ENCODE assay signal across 8 mouse cellular contexts in the genomic region with DNA sequence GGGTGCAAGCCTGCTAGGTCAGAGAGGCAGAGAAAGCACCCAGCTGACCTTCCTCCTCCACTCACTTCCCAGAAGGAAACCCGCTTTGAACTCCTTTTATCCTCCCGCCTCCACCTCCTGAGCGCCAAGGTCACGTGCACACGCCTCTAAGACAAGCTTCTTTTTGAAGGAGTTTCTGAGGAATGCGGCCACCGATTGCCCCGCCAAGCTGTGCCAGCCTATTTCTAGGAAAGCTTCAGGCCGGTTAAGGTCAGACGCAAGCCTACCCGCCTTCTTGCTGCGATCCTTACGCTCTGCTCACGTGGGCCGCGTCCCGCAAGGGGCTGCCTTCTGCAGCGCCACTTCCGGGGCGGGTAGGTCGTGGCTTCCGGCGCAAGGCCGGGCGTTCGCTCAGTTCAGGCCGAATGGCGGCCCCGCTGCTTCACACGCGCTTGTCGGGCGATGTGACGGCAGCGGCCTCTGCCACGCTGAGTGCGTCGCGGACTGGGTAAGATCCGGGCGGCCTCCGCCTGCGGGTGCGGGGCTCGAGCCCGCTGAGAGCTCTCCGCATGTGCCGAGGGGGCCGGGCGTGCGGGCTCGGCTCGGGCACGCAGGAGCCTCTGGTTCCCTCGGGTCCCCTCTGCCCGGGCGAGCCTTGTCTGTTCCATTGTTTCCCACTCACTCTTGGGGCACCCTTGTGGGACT. TPM values are rescaled to one million over a fixed set of nuclear protein-coding genes. Genes with fewer than 3 reads are reported as not detected.
A peak's percentile ranks its signal among the peaks of the same experiment; 100 is the strongest.
DNase-seq lines count a peak whose midpoint lies in the region; ATAC-seq lines count a peak whose summit lies in the region.

A gene (plus strand): TSS at position 356 of the 684 bp plus-strand sequence.

- 0 out of 2 replicates have a peak, but pooled peaks cover 2% of the 10 kb centered on the region for H3K9me3 ChIP-seq in lung, embryonic 16.5 days (ENCODE audit: control insufficient read depth, low read length)

- ATAC-seq in hematopoietic stem cell, adult 5-6 weeks (replicated peaks in 1 of 2; ENCODE audit: insufficient read depth in 1 of 2, low FRiP score in 2 of 2, low TSS enrichment in 1 of 2, low read depth in 1 of 2, poor library complexity in 2 of 2, severe bottlenecking in 2 of 2), result peak; percentile 97 to 99
- peak; percentile 99 for ATAC-seq in lung, embryonic 16.5 days (ENCODE audit: low read depth)

- H3K4me2 ChIP-seq in lung, embryonic 16.5 days (ENCODE audit: low read depth, low read length), result peak within 1 kb of the TSS; percentile 74

- no peaks in the 10 kb centered on the region for H3K27me3 ChIP-seq in lung, embryonic 16.5 days (ENCODE audit: control insufficient read depth, insufficient read depth, low read depth, low read length)

- H3K9ac ChIP-seq in lung, embryonic 16.5 days (ENCODE audit: low read length), result peak within 1 kb of the TSS; percentile 97

- H3K36me3 ChIP-seq in lung, embryonic 16.5 days (ENCODE audit: control insufficient read depth, insufficient read depth, low read length), result peaks cover 13% of the 10 kb centered on the region

- H3K4me3 ChIP-seq in lung, embryonic 16.5 days (ENCODE audit: low read length), result peak within 1 kb of the TSS; percentile 96

- H3K4me1 ChIP-seq in lung, embryonic 16.5 days (replicated peaks; ENCODE audit: control insufficient read depth, insufficient read depth, low read length), result peaks cover 17% of the 10 kb centered on the region

- DNase-seq in MEL-GATA-1-ER (ENCODE audit: extremely low read depth, low read depth), result peak; percentile 76
- DNase-seq in cerebellum, adult 8-10 months, result peak; percentile 82
- peak; percentile 86 for DNase-seq in forelimb bud, embryonic 11.5 days (ENCODE audit: low read depth, low spot score)
- peak; percentile 67 for DNase-seq in layer of hippocampus, adult 9-10 months (ENCODE audit: low spot score)
- DNase-seq in ovary, postnatal 10 days (ENCODE audit: low spot score), result peak; percentile 62
- DNase-seq in thymus, postnatal 10 days (ENCODE audit: low spot score in 2 of 2), result peak; percentile 77 to 82

- under 1% methylated on average over 57 of the region's 57 CpGs for WGBS in lung, embryonic 16.5 days

- H3K27ac ChIP-seq in lung, embryonic 16.5 days (ENCODE audit: low read length), result peak within 1 kb of the TSS; percentile 87

RNA-seq across cellular contexts. Expression of the gene that starts here (rescaled TPM):
- total RNA-seq in hematopoietic stem cell, adult 5-6 weeks (2017), result 43.6 and 54.5 TPM in 2 replicates
- 52.5 and 56.0 TPM in 2 replicates for polyA plus RNA-seq in lung, embryonic 16.5 days (2015; fragmentation: Nextera tagmentation; extraction: Ambion mirVana)

Comparison
In these comparisons a context has a peak if more than half of its experiments do, and no peak if none do; other contexts are left out.
1. Peak in every context shown above with its lines: DNase-seq, ATAC-seq, H3K4me3 ChIP-seq and H3K27ac ChIP-seq.